Mouse (Mus musculus): ENCODE measurements around the gene Prcp.

- no peak for TF ChIP-seq GATA1 (IDR thresholded peaks at IDR 0.05; ENCODE audit: borderline replicate concordance, low read length)
- TF ChIP-seq FLI1 (IDR thresholded peaks at IDR 0.05; ENCODE audit: low read length) = no peak
Measured at GRCm38 (mm10) chr7:92883850-92884716, 9.8 kb downstream of the Prcp start.
